Mouse (Mus musculus) CD4-positive, CD25-positive, alpha-beta regulatory T cell (primary cell): ENCODE results near the gene Ahcy. TPM values are rescaled to one million over a fixed set of nuclear protein-coding genes. Genes with fewer than 3 reads are reported as not detected.

Experiments used
- polyA plus RNA-seq: library from polyadenylated mRNA; unstranded; fragments of 100-300 nt; shearing (Covaris generic); gene quantifications from one replicate; pipeline ENCODE4 v1.2.1, GENCODE M21; 2017

Gene Ahcy
- 27.0 TPM for polyA plus RNA-seq

DNA sequence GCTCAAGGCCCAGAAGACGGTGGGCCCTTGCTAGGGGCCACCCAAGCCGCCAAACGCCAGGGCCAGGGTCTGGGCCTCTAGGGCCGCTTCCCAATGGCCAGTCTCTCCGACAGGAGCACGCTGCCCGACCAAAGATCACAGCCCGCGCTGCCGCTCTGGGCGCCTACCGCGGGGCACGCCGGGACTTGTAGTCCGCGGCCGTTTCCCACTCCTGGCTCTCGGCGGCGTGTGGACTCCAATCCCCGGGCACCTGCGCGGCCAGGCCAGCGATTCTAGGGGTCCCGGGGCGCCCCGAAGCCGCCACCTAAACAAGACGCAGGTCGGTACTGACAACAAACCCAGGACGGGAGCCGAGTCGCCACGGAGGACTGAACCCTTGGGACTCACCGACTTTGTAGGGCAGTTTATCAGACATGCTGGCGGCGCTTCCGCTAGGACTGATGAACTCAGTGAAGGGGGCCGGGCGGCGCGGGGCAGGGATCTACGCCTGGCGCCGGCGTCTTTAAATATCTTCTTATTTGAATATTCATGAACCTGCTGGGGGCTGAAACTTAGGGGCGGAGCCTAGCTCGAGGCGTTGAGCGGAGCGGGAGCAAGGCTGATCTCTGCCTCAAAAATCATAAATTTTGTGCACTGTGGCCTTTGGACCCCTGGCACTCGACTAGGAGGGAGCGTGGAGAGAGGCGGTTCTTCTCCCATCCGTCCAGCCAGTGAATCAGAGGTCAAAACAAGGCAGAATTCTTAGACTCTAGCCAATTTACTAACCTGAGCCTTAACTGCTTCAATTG lies at the start of gene Ahcy:
Gene Ahcy, minus strand, starts transcription at position 520 of the 788 bp plus-strand sequence.

DNA sequence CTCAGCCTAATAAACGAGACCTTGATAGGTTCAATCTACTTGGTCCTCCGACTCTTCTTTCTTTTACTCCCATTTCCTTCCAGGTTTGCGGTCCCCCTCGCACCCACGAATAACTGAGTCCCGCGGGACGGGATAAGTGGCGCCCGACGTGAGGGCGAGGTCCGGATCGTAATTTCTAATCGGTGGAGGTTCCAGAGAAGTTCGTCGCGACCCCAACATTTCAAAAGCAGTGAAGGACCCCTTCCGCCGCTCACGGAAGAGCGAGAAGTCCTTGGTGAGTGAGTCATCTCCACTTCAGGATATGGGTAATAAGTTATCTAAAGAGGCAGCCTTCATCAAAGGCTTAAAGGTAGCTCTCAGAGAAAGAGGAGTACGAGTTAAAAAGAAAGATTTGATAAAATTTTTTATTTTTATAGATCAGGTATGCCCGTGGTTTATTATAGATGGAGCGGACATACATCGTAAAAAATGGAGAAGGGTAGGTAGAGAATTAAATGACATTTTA lies 56.0 kb downstream of the Ahcy start, which contains the start of gene Gm14226:
Gene Gm14226, plus strand, starts transcription at position 16 of the 505 bp plus-strand sequence.

Other genes with a start within 250 kb of the Ahcy start
- 53.4 TPM for gene Eif2s2, start 181.6 kb downstream of the Ahcy start, polyA plus RNA-seq
- gene Gm14226, start 56.2 kb downstream of the Ahcy start, polyA plus RNA-seq, result 0.18 TPM
- gene Itch, start 59.0 kb upstream of the Ahcy start, polyA plus RNA-seq, result 95.8 TPM
- 283 TPM for gene Dynlrb1, start 162.0 kb upstream of the Ahcy start, polyA plus RNA-seq
- 11.1 TPM for gene Map1lc3a, start 201.8 kb upstream of the Ahcy start, polyA plus RNA-seq